Mouse (Mus musculus): ENCODE results near the gene Prl4a1. TPM values are rescaled to one million over a fixed set of nuclear protein-coding genes. Genes with fewer than 3 reads are reported as not detected.

The Prl4a1 gene
- not detected for polyA plus RNA-seq (2017; shearing (Covaris generic))

GRCm38 (mm10) chr13:28015912-28016311 is at the start of gene Prl4a1:
Gene Prl4a1 (plus strand): TSS chr13:28016212.

Other genes with a start within 250 kb of the Prl4a1 start
- gene Prl7c1, start 235.4 kb upstream of the Prl4a1 start, polyA plus RNA-seq (2017; shearing (Covaris generic)) = not detected
- gene Prl2a1, start 214.6 kb upstream of the Prl4a1 start, polyA plus RNA-seq (2017; shearing (Covaris generic)) = not detected
- gene Prl2c1, start 166.9 kb upstream of the Prl4a1 start, polyA plus RNA-seq (2017; shearing (Covaris generic)) = not detected
- not detected for gene Prl5a1, start 126.3 kb downstream of the Prl4a1 start, polyA plus RNA-seq (2017; shearing (Covaris generic))
- 1.8 TPM for gene Gm11361, start 241.3 kb downstream of the Prl4a1 start, polyA plus RNA-seq (2017; shearing (Covaris generic))